ENCODE assay signal across 30 mouse cellular contexts in genomic region chr10:117281381-117281920, GRCm38 (mm10). TPM values are rescaled to one million over a fixed set of nuclear protein-coding genes. Genes with fewer than 3 reads are reported as not detected.
DNase-seq lines count a peak whose midpoint lies in the region; ATAC-seq and TF ChIP-seq lines count a peak whose summit lies in the region.
"Had no signal": no experiment of that assay in that cellular context is flagged by ENCODE, and none has a peak within 500 bp of the region (broad histone marks: within the 10 kb centered on the region; RNA-seq: fewer than 3 reads in every experiment).

No protein-coding gene starts in this region.

- no peak overlapping the region for H3K9ac ChIP-seq in lung, postnatal 0 days (replicated peaks; ENCODE audit: low read depth)
- no peak overlapping the region for H3K9ac ChIP-seq in stomach, postnatal 0 days (ENCODE audit: low read length)
- no peak overlapping the region for H3K9ac ChIP-seq in hindbrain, embryonic 14.5 days
- H3K9ac ChIP-seq: embryonic facial prominence, embryonic 12.5 days; forebrain, embryonic 15.5 days; hindbrain, embryonic 12.5 days; kidney, embryonic 15.5 days; limb, embryonic 12.5 days had no signal

- H3K9me3 ChIP-seq in lung, postnatal 0 days (ENCODE audit: low read length): no peaks in the 10 kb centered on the region
- no peaks in the 10 kb centered on the region for H3K9me3 ChIP-seq in stomach, postnatal 0 days (ENCODE audit: control insufficient read depth, low read length)
- H3K9me3 ChIP-seq in hindbrain, embryonic 14.5 days (ENCODE audit: control insufficient read depth, low read length): no peaks in the 10 kb centered on the region
- H3K9me3 ChIP-seq: embryonic facial prominence, embryonic 12.5 days; forebrain, embryonic 15.5 days; hindbrain, embryonic 12.5 days; kidney, embryonic 15.5 days; limb, embryonic 12.5 days had no signal

- DNase-seq in gastrocnemius, adult 2 months: no peak
- no peak for DNase-seq in gastrocnemius, postnatal 14 days
- no peak for DNase-seq in lung, postnatal 0 days (ENCODE audit: low spot score)
- DNase-seq in lung, postnatal 4 days: no peak
- no peak for DNase-seq in stomach, postnatal 0 days (ENCODE audit: low spot score)
- DNase-seq in hindbrain, embryonic 14.5 days (ENCODE audit: low spot score): no peak
- DNase-seq: cerebellum, adult 9-10 months; retina, postnatal 1 day had no signal

- TF ChIP-seq EP300 in lung, postnatal 0 days (IDR thresholded peaks at IDR 0.05): no peak
- TF ChIP-seq EP300 in stomach, postnatal 0 days (optimal IDR thresholded peaks at IDR 0.05): no peak

- H3K4me2 ChIP-seq in lung, postnatal 0 days (replicated peaks; ENCODE audit: low read depth, low read length): peak overlapping the region; percentile 32
- no peak overlapping the region for H3K4me2 ChIP-seq in stomach, postnatal 0 days (replicated peaks; ENCODE audit: low read depth)
- H3K4me2 ChIP-seq in hindbrain, embryonic 14.5 days (replicated peaks): no peak overlapping the region
- H3K4me2 ChIP-seq: embryonic facial prominence, embryonic 12.5 days; forebrain, embryonic 15.5 days; hindbrain, embryonic 12.5 days; kidney, embryonic 15.5 days; limb, embryonic 12.5 days; midbrain, embryonic 11.5 days had no signal

- no peaks in the 10 kb centered on the region for H3K36me3 ChIP-seq in lung, postnatal 0 days (ENCODE audit: insufficient read depth, low read length)
- peaks cover 5% of the 10 kb centered on the region; the same call in 1 of the 2 replicates for H3K36me3 ChIP-seq in macrophage (ENCODE audit: inconsistent target)
- H3K36me3 ChIP-seq in stomach, postnatal 0 days (ENCODE audit: control insufficient read depth, insufficient read depth, low read length): no peaks in the 10 kb centered on the region
- H3K36me3 ChIP-seq in hindbrain, embryonic 14.5 days (replicated peaks; ENCODE audit: control insufficient read depth, insufficient read depth): no peaks in the 10 kb centered on the region
- H3K36me3 ChIP-seq: embryonic facial prominence, embryonic 12.5 days; forebrain, embryonic 15.5 days; hindbrain, embryonic 12.5 days; kidney, embryonic 15.5 days; limb, embryonic 12.5 days had no signal

- 78% methylated on average over 7 of the region's 7 CpGs for WGBS in lung, postnatal 0 days
- 14% methylated on average over 7 of the region's 7 CpGs for WGBS in macrophage (ENCODE audit: missing documents)
- 76% methylated on average over 7 of the region's 7 CpGs for WGBS in stomach, postnatal 0 days
- whole genome bisulfite sequencing in hindbrain, embryonic 14.5 days: 93% methylated on average over 7 of the region's 7 CpGs

- intact Hi-C loops in gastrocnemius, adult 2 months (cut with DNase I): no loop called here
- intact Hi-C loops in gastrocnemius, postnatal 14 days (cut with DNase I; ENCODE audit: low total_unique reads): no loop called here

- no peaks in the 10 kb centered on the region for H3K4me1 ChIP-seq in lung, postnatal 0 days (ENCODE audit: insufficient read depth, low read depth, low read length)
- H3K4me1 ChIP-seq in stomach, postnatal 0 days (replicated peaks; ENCODE audit: control insufficient read depth, insufficient read depth): 0 out of 2 replicates have a peak, but pooled peaks cover 2% of the 10 kb centered on the region
- no peaks in the 10 kb centered on the region for H3K4me1 ChIP-seq in hindbrain, embryonic 14.5 days (replicated peaks; ENCODE audit: control insufficient read depth, insufficient read depth, low read length)
- H3K4me1 ChIP-seq: embryonic facial prominence, embryonic 12.5 days; forebrain, embryonic 15.5 days; hindbrain, embryonic 12.5 days; kidney, embryonic 15.5 days; limb, embryonic 12.5 days had no signal

- peak overlapping the region; percentile 48; the same call in 1 of the 2 replicates for H3K27ac ChIP-seq in gastrocnemius, adult 2 months
- no peak overlapping the region for H3K27ac ChIP-seq in lung, postnatal 0 days (ENCODE audit: low read length)
- H3K27ac ChIP-seq in macrophage: peak overlapping the region; percentile 92
- H3K27ac ChIP-seq in stomach, postnatal 0 days (replicated peaks): peak overlapping the region; percentile 67
- H3K27ac ChIP-seq in hindbrain, embryonic 14.5 days: no peak overlapping the region
- H3K27ac ChIP-seq: embryonic facial prominence, embryonic 12.5 days; forebrain, embryonic 15.5 days; hindbrain, embryonic 12.5 days; kidney, embryonic 15.5 days; limb, embryonic 12.5 days had no signal

- H3K79me2 ChIP-seq in macrophage (ENCODE audit: inconsistent target): peaks cover 50% of the 10 kb centered on the region

- TF ChIP-seq CTCF in gastrocnemius, adult 2 months (IDR thresholded peaks at IDR 0.05): no peak
- no peak for TF ChIP-seq CTCF in lung, postnatal 0 days (IDR thresholded peaks at IDR 0.05)
- TF ChIP-seq CTCF in stomach, postnatal 0 days (IDR thresholded peaks at IDR 0.05; ENCODE audit: low read depth): no peak

- H3K27me3 ChIP-seq in lung, postnatal 0 days (replicated peaks; ENCODE audit: insufficient read depth, low read length): no peaks in the 10 kb centered on the region
- no peaks in the 10 kb centered on the region for H3K27me3 ChIP-seq in stomach, postnatal 0 days (ENCODE audit: control insufficient read depth, insufficient read depth, low read length)
- no peaks in the 10 kb centered on the region for H3K27me3 ChIP-seq in hindbrain, embryonic 14.5 days (ENCODE audit: control insufficient read depth, insufficient read depth, low read length)
- H3K27me3 ChIP-seq: embryonic facial prominence, embryonic 12.5 days; forebrain, embryonic 15.5 days; hindbrain, embryonic 12.5 days; kidney, embryonic 15.5 days; limb, embryonic 12.5 days had no signal

- ATAC-seq in lung, postnatal 0 days: no peak
- no peak for ATAC-seq in stomach, postnatal 0 days (ENCODE audit: low FRiP score, low TSS enrichment)
- no peak for ATAC-seq in hindbrain, embryonic 14.5 days (ENCODE audit: low FRiP score)
- ATAC-seq in monocyte, adult 5-6 weeks (replicated peaks; ENCODE audit: insufficient number of reproducible peaks, low FRiP score, low TSS enrichment, poor library complexity, severe bottlenecking): no peak
- ATAC-seq: CD4-positive, CD25-positive, alpha-beta regulatory T cell, adult 4 months; forebrain, embryonic 15.5 days; inflammation-experienced regulatory T-cells, adult 6 months; Patski had no signal

- H3K4me3 ChIP-seq in gastrocnemius, adult 2 months: peak overlapping the region; percentile 48
- peak overlapping the region; percentile 4; the same call in 1 of the 2 replicates for H3K4me3 ChIP-seq in lung, postnatal 0 days (ENCODE audit: low read depth, low read length)
- peak overlapping the region; percentile 83 for H3K4me3 ChIP-seq in macrophage (ENCODE audit: inconsistent target)
- no peak overlapping the region for H3K4me3 ChIP-seq in stomach, postnatal 0 days (ENCODE audit: low read depth, low read length)
- H3K4me3 ChIP-seq in hindbrain, embryonic 14.5 days (replicated peaks; ENCODE audit: low read length): no peak overlapping the region
- H3K4me3 ChIP-seq: embryonic facial prominence, embryonic 12.5 days; erythroblast, embryonic 14.5 days; forebrain, embryonic 15.5 days; hindbrain, embryonic 12.5 days; kidney, embryonic 15.5 days; limb, embryonic 12.5 days had no signal

RNA-seq across cellular contexts. Expression of gene Lyz2, which starts 0.7 kb away (rescaled TPM):
- total RNA-seq in gastrocnemius, adult 2 months (2021): 10 to 100 TPM; 30.6 to 45.9 TPM
- total RNA-seq in gastrocnemius, postnatal 14 days (2021): 10 to 100 TPM; 30.0 to 32.8 TPM
- polyA plus RNA-seq in lung, postnatal 0 days (2015; fragmentation: Nextera tagmentation; extraction: Ambion mirVana): 2,893 and 3,526 TPM in 2 replicates
- total RNA-seq in macrophage (2018; cell fraction: chromatin; rRNA removed): 1,000 to 10,000 TPM in 1 of 26 experiments, 100 to 1,000 TPM in 25; 167 to 1,242 (median 625) TPM
- over 10,000 TPM in 25 of 26 experiments, 1,000 to 10,000 TPM in 1; 9,978 to 23,163 (median 15,255) TPM for total RNA-seq in macrophage (2018; cell fraction: cytosol; rRNA removed)
- total RNA-seq in macrophage (2018; cell fraction: nucleus; rRNA removed): over 10,000 TPM in 2 of 26 experiments, 1,000 to 10,000 TPM in 24; 1,420 to 12,393 (median 7,308) TPM
- polyA plus RNA-seq in macrophage (2018): 16,156 to 35,026 TPM (median 20,022 TPM) in 3 replicates
- polyA plus RNA-seq in stomach, postnatal 0 days (2015; fragmentation: Nextera tagmentation; extraction: Ambion mirVana): 48.9 and 54.0 TPM in 2 replicates
- polyA plus RNA-seq in hindbrain, embryonic 14.5 days (2014; fragmentation: Nextera tagmentation; extraction: Ambion mirVana): 30.1 and 32.5 TPM in 2 replicates
- 6,968 to 13,798 TPM (median 13,210 TPM) in 3 replicates for total RNA-seq in monocyte, adult 5-6 weeks (2017)

RNA-seq across cellular contexts. Expression of gene Lyz1, which starts 11.2 kb away (rescaled TPM):
- 1 to 10 TPM; 3.7 to 6.3 TPM for total RNA-seq in gastrocnemius, adult 2 months (2021)
- 1 to 10 TPM; 3.4 to 5.3 TPM for total RNA-seq in gastrocnemius, postnatal 14 days (2021)
- 2,166 and 3,269 TPM in 2 replicates for polyA plus RNA-seq in lung, postnatal 0 days (2015; fragmentation: Nextera tagmentation; extraction: Ambion mirVana)
- 1 to 10 TPM in 2 of 26 experiments, under 1 TPM in 6, not detected in 18; 0.59 to 1.1 (median 0.81) TPM for total RNA-seq in macrophage (2018; cell fraction: chromatin; rRNA removed)
- 1 to 10 TPM; 2.7 to 9.2 (median 5.1) TPM for total RNA-seq in macrophage (2018; cell fraction: cytosol; rRNA removed)
- total RNA-seq in macrophage (2018; cell fraction: nucleus; rRNA removed): 1 to 10 TPM in 25 of 26 experiments, not detected in 1; 1.0 to 5.4 (median 2.7) TPM
- polyA plus RNA-seq in macrophage (2018): 3.4 to 8.7 TPM (median 5.9 TPM) in 3 replicates
- polyA plus RNA-seq in stomach, postnatal 0 days (2015; fragmentation: Nextera tagmentation; extraction: Ambion mirVana): 0.10 and 0.29 TPM in 2 replicates
- polyA plus RNA-seq in hindbrain, embryonic 14.5 days (2014; fragmentation: Nextera tagmentation; extraction: Ambion mirVana): not detected in 2 replicates
- 19.1 to 44.2 TPM (median 37.4 TPM) in 3 replicates for total RNA-seq in monocyte, adult 5-6 weeks (2017)
- total RNA-seq: common myeloid progenitor, adult 5-6 weeks; ES-E14 had no signal
- polyA plus RNA-seq: CD4-positive, CD25-positive, alpha-beta regulatory T cell, adult 4 months; embryonic facial prominence, embryonic 12.5 days; erythroblast, embryonic 14.5 days; forebrain, embryonic 15.5 days; hindbrain, embryonic 12.5 days; kidney, embryonic 15.5 days; limb, embryonic 12.5 days; midbrain, embryonic 11.5 days; neural tube, embryonic 11.5 days had no signal

RNA-seq across cellular contexts. Expression of gene 9530003J23Rik, which starts 42.9 kb away (rescaled TPM):
- total RNA-seq in gastrocnemius, adult 2 months (2021): not detected
- not detected for total RNA-seq in gastrocnemius, postnatal 14 days (2021)
- polyA plus RNA-seq in lung, postnatal 0 days (2015; fragmentation: Nextera tagmentation; extraction: Ambion mirVana): 3.3 and 4.1 TPM in 2 replicates
- not detected for total RNA-seq in macrophage (2018; cell fraction: chromatin; rRNA removed)
- not detected for total RNA-seq in macrophage (2018; cell fraction: cytosol; rRNA removed)
- total RNA-seq in macrophage (2018; cell fraction: nucleus; rRNA removed): not detected
- polyA plus RNA-seq in macrophage (2018): not detected in 3 replicates
- polyA plus RNA-seq in stomach, postnatal 0 days (2015; fragmentation: Nextera tagmentation; extraction: Ambion mirVana): not detected in 2 replicates
- not detected in 2 replicates for polyA plus RNA-seq in hindbrain, embryonic 14.5 days (2014; fragmentation: Nextera tagmentation; extraction: Ambion mirVana)
- not detected in 3 replicates for total RNA-seq in monocyte, adult 5-6 weeks (2017)
- total RNA-seq: adrenal gland, postnatal 36 days; common myeloid progenitor, adult 5-6 weeks; ES-E14; gastrocnemius, postnatal 36 days; heart, postnatal 14 days; layer of hippocampus, postnatal 14 days; left cerebral cortex, postnatal 10 days had no signal
- polyA plus RNA-seq: CD4-positive, CD25-positive, alpha-beta regulatory T cell, adult 4 months; embryonic facial prominence, embryonic 12.5 days; erythroblast, embryonic 14.5 days; forebrain, embryonic 15.5 days; hindbrain, embryonic 12.5 days; inflammation-experienced regulatory T-cells, adult 6 months; kidney, embryonic 15.5 days; large intestine, adult 2 months; limb, embryonic 12.5 days; neural tube, embryonic 11.5 days; thymus, postnatal 0 days had no signal

RNA-seq across cellular contexts. Expression of gene Yeats4, which starts 57.1 kb away (rescaled TPM):
- total RNA-seq in gastrocnemius, adult 2 months (2021): 10 to 100 TPM; 16.9 to 17.1 TPM
- total RNA-seq in gastrocnemius, postnatal 14 days (2021): 10 to 100 TPM; 16.9 to 18.5 TPM
- 49.7 and 52.8 TPM in 2 replicates for polyA plus RNA-seq in lung, postnatal 0 days (2015; fragmentation: Nextera tagmentation; extraction: Ambion mirVana)
- total RNA-seq in macrophage (2018; cell fraction: chromatin; rRNA removed): 10 to 100 TPM in 25 of 26 experiments, 1 to 10 TPM in 1; 9.6 to 23.5 (median 14.8) TPM
- total RNA-seq in macrophage (2018; cell fraction: cytosol; rRNA removed): 10 to 100 TPM; 30.7 to 54.9 (median 39.1) TPM
- total RNA-seq in macrophage (2018; cell fraction: nucleus; rRNA removed): 10 to 100 TPM; 16.0 to 33.8 (median 21.8) TPM
- 55.6 to 78.5 TPM (median 58.7 TPM) in 3 replicates for polyA plus RNA-seq in macrophage (2018)
- polyA plus RNA-seq in stomach, postnatal 0 days (2015; fragmentation: Nextera tagmentation; extraction: Ambion mirVana): 36.9 and 38.2 TPM in 2 replicates
- 111 and 113 TPM in 2 replicates for polyA plus RNA-seq in hindbrain, embryonic 14.5 days (2014; fragmentation: Nextera tagmentation; extraction: Ambion mirVana)
- total RNA-seq in monocyte, adult 5-6 weeks (2017): 75.3 to 119 TPM (median 109 TPM) in 3 replicates

Comparison
In these comparisons a context has a peak if more than half of its experiments do, and no peak if none do; other contexts are left out.
1. H3K27ac ChIP-seq: peak in gastrocnemius, adult 2 months (single experiment), macrophage (single experiment) and stomach, postnatal 0 days (single experiment); none in lung, postnatal 0 days (single experiment) and hindbrain, embryonic 14.5 days (single experiment).
2. H3K4me3 ChIP-seq: peak in gastrocnemius, adult 2 months (single experiment), lung, postnatal 0 days (single experiment) and macrophage (single experiment); none in stomach, postnatal 0 days (single experiment) and hindbrain, embryonic 14.5 days (single experiment).
3. RNA of gene Lyz2, which starts 0.7 kb away (polyA plus RNA-seq): 16,156 to 35,026 TPM in macrophage and 2,893 to 3,526 TPM in lung, postnatal 0 days; 48.9 to 54.0 TPM in stomach, postnatal 0 days and 30.1 to 32.5 TPM in hindbrain, embryonic 14.5 days; every median in the first group is over 10 times any median in the second.
4. RNA of gene Lyz1, which starts 11.2 kb away (polyA plus RNA-seq): 2,166 to 3,269 TPM in lung, postnatal 0 days; 3.4 to 8.7 TPM in macrophage, 0.10 to 0.29 TPM in stomach, postnatal 0 days and not detected in hindbrain, embryonic 14.5 days; every median in the first group is over 100 times any median in the second.